Mouse (Mus musculus): ENCODE results near the gene Cyp4v3. TPM values are rescaled to one million over a fixed set of nuclear protein-coding genes. Genes with fewer than 3 reads are reported as not detected.

Cyp4v3 gene
- polyA plus RNA-seq, 1 experiment from 2014 or later: 1.2 TPM

- no peaks in the 10 kb centered on the region for H3K36me3 ChIP-seq (ENCODE audit: control insufficient read depth, insufficient read depth, low read length)
- no peak overlapping the region for H3K9ac ChIP-seq (ENCODE audit: low read depth, low read length)
- H3K4me1 ChIP-seq (ENCODE audit: control insufficient read depth, insufficient read depth, low read length): no peaks in the 10 kb centered on the region
- no peak overlapping the region for H3K4me2 ChIP-seq (replicated peaks; ENCODE audit: low read depth, low read length)
- 71% methylated on average over 4 of the region's 4 CpGs for WGBS
- no peaks in the 10 kb centered on the region for H3K9me3 ChIP-seq (ENCODE audit: control insufficient read depth, low read length)
- H3K4me3 ChIP-seq (ENCODE audit: low read length): no peak overlapping the region
- no peak overlapping the region for H3K27ac ChIP-seq (ENCODE audit: low read depth, low read length)
- no peak for ATAC-seq (ENCODE audit: low FRiP score, low TSS enrichment)
- no peaks in the 10 kb centered on the region for H3K27me3 ChIP-seq (ENCODE audit: control insufficient read depth, insufficient read depth, low read length)
Observed at GRCm38 (mm10) chr8:45267611-45268391, 65.2 kb downstream of the Cyp4v3 start.

DNA sequence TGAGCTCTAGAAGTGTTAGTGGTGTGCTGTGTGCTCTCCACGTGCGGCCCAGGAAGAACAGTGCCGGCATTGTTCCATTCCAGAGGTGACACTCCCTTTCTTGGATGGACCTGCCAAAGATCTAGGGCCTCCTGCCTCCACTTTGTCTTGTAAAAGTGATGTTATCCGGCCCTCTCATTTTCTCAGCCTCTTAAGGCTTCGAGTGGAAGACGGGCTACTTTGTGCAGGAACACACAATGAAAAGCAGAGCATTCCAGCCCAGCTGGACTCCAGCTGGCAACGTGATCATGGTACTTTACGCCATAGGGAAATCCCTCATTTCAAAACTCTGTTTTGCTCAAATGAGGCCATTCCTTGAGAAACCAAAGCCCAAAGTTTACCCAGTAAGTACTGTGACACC is 66.0 kb downstream of the Cyp4v3 start:
- ATAC-seq (ENCODE audit: low FRiP score, low TSS enrichment): no peak
- WGBS: 85% methylated on average over 8 of the region's 8 CpGs
- Histone ChIP-seq H3K9ac (ENCODE audit: low read depth, low read length) (no peak overlapping the region), H3K4me2 (replicated peaks; ENCODE audit: low read depth, low read length) (no peak overlapping the region), H3K36me3 (ENCODE audit: control insufficient read depth, insufficient read depth, low read length) (no peaks in the 10 kb centered on the region), H3K9me3 (ENCODE audit: control insufficient read depth, low read length) (no peaks in the 10 kb centered on the region), H3K4me3 (ENCODE audit: low read length) (no peak overlapping the region), H3K27ac (ENCODE audit: low read depth, low read length) (no peak overlapping the region), H3K27me3 (ENCODE audit: control insufficient read depth, insufficient read depth, low read length) (no peaks in the 10 kb centered on the region), H3K4me1 (ENCODE audit: control insufficient read depth, insufficient read depth, low read length) (no peaks in the 10 kb centered on the region)

DNA sequence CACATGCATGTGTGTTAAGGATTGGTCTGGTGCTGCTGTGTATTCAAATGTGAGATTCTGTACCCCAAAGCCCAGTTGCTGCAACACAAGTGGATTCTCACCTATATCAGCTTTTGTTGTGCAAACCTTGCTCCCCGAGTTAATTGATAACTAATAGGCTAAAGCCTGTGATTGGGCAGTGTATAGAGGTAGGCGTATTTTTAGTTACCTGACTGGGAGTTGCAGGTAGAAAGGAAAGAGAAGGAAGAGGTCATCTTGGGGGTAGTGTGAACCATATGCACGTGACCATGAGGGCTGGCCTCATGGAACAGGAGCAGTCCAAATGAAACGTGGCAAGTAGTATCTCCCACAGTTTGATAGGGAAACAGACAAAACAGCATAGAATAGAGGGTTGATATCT is 68.1 kb downstream of the Cyp4v3 start:
- ATAC-seq (ENCODE audit: low FRiP score, low TSS enrichment): no peak

DNA sequence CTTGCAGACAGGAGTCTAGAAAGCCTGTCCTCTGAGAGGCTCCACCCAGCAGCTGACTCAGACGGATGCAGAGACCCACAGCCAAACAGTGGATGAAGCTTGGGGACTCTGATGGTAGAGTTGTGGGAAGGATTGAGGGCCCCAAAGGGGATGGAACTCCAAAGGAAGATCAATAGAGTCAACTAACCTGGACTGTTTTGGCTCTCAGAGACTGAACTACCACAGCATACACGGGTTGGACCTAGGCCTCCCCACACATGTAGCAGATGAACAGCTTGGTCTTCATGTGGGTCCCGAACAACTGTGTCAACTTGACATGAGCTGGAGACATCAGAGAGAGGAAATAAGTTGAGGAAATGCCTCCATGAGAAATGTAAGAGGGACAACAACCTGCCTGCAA is 70.2 kb downstream of the Cyp4v3 start:
- no peak for ATAC-seq (ENCODE audit: low FRiP score, low TSS enrichment)

More for the DNA sequence above, 68.1 kb downstream of the Cyp4v3 start:
- H3K4me2 ChIP-seq (replicated peaks; ENCODE audit: low read depth, low read length): no peak overlapping the region
- H3K9me3 ChIP-seq (ENCODE audit: control insufficient read depth, low read length): no peaks in the 10 kb centered on the region
- H3K4me1 ChIP-seq (ENCODE audit: control insufficient read depth, insufficient read depth, low read length): no peaks in the 10 kb centered on the region
- no peak overlapping the region for H3K27ac ChIP-seq (ENCODE audit: low read depth, low read length)
- H3K36me3 ChIP-seq (ENCODE audit: control insufficient read depth, insufficient read depth, low read length): no peaks in the 10 kb centered on the region
- WGBS: 82% methylated on average over 4 of the region's 4 CpGs
- H3K27me3 ChIP-seq (ENCODE audit: control insufficient read depth, insufficient read depth, low read length): no peaks in the 10 kb centered on the region
- H3K9ac ChIP-seq (ENCODE audit: low read depth, low read length): no peak overlapping the region
- H3K4me3 ChIP-seq (ENCODE audit: low read length): no peak overlapping the region

DNA sequence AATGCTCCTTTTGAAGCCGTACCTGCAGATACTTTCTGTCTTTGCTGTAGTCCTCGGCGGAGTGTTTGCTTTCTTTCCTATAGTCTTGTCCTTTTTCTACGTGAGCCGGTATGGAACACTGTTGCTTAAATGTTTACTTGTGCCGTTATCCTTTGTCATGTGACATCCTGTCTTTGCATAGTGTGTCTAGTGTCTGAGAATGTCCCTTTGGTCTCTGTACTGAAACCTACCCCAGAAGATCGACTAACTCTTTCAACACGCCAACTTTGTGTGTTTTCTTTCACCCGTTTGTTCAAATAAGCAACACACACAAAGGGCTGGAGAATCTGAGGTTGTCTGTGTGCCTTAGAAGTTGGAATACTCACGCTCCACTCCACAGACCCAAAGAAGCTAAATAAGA is 71.1 kb downstream of the Cyp4v3 start, which contains the start of gene F11:
TSS of gene F11 (minus strand) at position 112 of the 400 bp plus-strand sequence.
- H3K9ac ChIP-seq (ENCODE audit: low read depth, low read length): no peak within 1 kb of the TSS
- no peak within 1 kb of the TSS for H3K4me2 ChIP-seq (replicated peaks; ENCODE audit: low read depth, low read length)
- no peaks in the 10 kb centered on the region for H3K27me3 ChIP-seq (ENCODE audit: control insufficient read depth, insufficient read depth, low read length)
- WGBS: 90% methylated on average over 10 of the region's 10 CpGs
- H3K27ac ChIP-seq (ENCODE audit: low read depth, low read length): no peak within 1 kb of the TSS
- H3K9me3 ChIP-seq (ENCODE audit: control insufficient read depth, low read length): no peaks in the 10 kb centered on the region
- no peak within 1 kb of the TSS for H3K4me3 ChIP-seq (ENCODE audit: low read length)
- H3K4me1 ChIP-seq (ENCODE audit: control insufficient read depth, insufficient read depth, low read length): no peaks in the 10 kb centered on the region
- no peak for ATAC-seq (ENCODE audit: low FRiP score, low TSS enrichment)
- H3K36me3 ChIP-seq (ENCODE audit: control insufficient read depth, insufficient read depth, low read length): no peaks in the 10 kb centered on the region

More for the DNA sequence above, 70.2 kb downstream of the Cyp4v3 start:
- Histone ChIP-seq H3K27ac (ENCODE audit: low read depth, low read length) (no peak overlapping the region), H3K9ac (ENCODE audit: low read depth, low read length) (no peak overlapping the region), H3K27me3 (ENCODE audit: control insufficient read depth, insufficient read depth, low read length) (no peaks in the 10 kb centered on the region), H3K4me2 (replicated peaks; ENCODE audit: low read depth, low read length) (no peak overlapping the region), H3K9me3 (ENCODE audit: control insufficient read depth, low read length) (no peaks in the 10 kb centered on the region), H3K36me3 (ENCODE audit: control insufficient read depth, insufficient read depth, low read length) (no peaks in the 10 kb centered on the region), H3K4me3 (ENCODE audit: low read length) (no peak overlapping the region), H3K4me1 (ENCODE audit: control insufficient read depth, insufficient read depth, low read length) (no peaks in the 10 kb centered on the region)
- 89% methylated on average over 3 of the region's 3 CpGs for WGBS

DNA sequence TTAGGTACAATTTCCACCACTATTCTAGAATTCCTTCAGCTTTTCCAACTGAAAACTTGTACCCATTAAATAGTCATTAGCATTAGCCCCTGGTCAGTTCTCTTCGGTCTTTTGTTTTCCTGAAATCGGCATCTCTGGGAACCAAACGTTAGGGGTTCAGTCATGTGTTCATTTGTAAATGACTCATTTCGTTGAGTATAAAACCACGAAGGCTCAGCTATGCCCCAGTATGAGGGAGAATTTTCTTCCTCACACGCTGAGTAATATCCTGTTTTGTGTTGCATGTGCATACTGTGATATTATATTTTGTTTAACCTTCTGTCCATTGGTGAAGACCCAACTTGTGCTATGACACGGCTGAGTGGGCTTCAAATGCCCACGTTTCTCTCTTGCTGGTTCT is 74.6 kb downstream of the Cyp4v3 start:
- H3K36me3 ChIP-seq (ENCODE audit: control insufficient read depth, insufficient read depth, low read length): no peaks in the 10 kb centered on the region
- WGBS: 72% methylated on average over 8 of the region's 8 CpGs
- no peaks in the 10 kb centered on the region for H3K27me3 ChIP-seq (ENCODE audit: control insufficient read depth, insufficient read depth, low read length)
- H3K4me2 ChIP-seq (replicated peaks; ENCODE audit: low read depth, low read length): no peak overlapping the region
- H3K9me3 ChIP-seq (ENCODE audit: control insufficient read depth, low read length): no peaks in the 10 kb centered on the region
- H3K9ac ChIP-seq (ENCODE audit: low read depth, low read length): no peak overlapping the region
- no peak overlapping the region for H3K4me3 ChIP-seq (ENCODE audit: low read length)
- no peak overlapping the region for H3K27ac ChIP-seq (ENCODE audit: low read depth, low read length)
- ATAC-seq (ENCODE audit: low FRiP score, low TSS enrichment): no peak
- H3K4me1 ChIP-seq (ENCODE audit: control insufficient read depth, insufficient read depth, low read length): no peaks in the 10 kb centered on the region

- Histone ChIP-seq H3K27me3 (ENCODE audit: control insufficient read depth, insufficient read depth, low read length) (no peaks in the 10 kb centered on the region), H3K9ac (ENCODE audit: low read depth, low read length) (no peak overlapping the region), H3K36me3 (ENCODE audit: control insufficient read depth, insufficient read depth, low read length) (no peaks in the 10 kb centered on the region), H3K4me3 (ENCODE audit: low read length) (no peak overlapping the region), H3K9me3 (ENCODE audit: control insufficient read depth, low read length) (no peaks in the 10 kb centered on the region), H3K4me2 (replicated peaks; ENCODE audit: low read depth, low read length) (no peak overlapping the region), H3K27ac (ENCODE audit: low read depth, low read length) (no peak overlapping the region), H3K4me1 (ENCODE audit: control insufficient read depth, insufficient read depth, low read length) (no peaks in the 10 kb centered on the region)
- WGBS: 54% methylated on average over 12 of the region's 12 CpGs
- no peak for ATAC-seq (ENCODE audit: low FRiP score, low TSS enrichment)
Observed at GRCm38 (mm10) chr8:45255040-45255439, 78.0 kb downstream of the Cyp4v3 start.

Other genes with a start within 250 kb of the Cyp4v3 start
- not detected in 2 replicates for gene F11, start 71.2 kb downstream of the Cyp4v3 start, polyA plus RNA-seq (2014; fragmentation: Nextera tagmentation; extraction: Ambion mirVana)
- gene Klkb1, start 38.4 kb downstream of the Cyp4v3 start, polyA plus RNA-seq (2014; fragmentation: Nextera tagmentation; extraction: Ambion mirVana): 0.05 TPM in 1 of 2 replicates, not detected in the other
- 0.10 TPM in 1 of 2 replicates, not detected in the other for gene Gm45753, start 24.8 kb downstream of the Cyp4v3 start, polyA plus RNA-seq (2014; fragmentation: Nextera tagmentation; extraction: Ambion mirVana)
- gene Fam149a, start 49.1 kb upstream of the Cyp4v3 start, polyA plus RNA-seq (2014; fragmentation: Nextera tagmentation; extraction: Ambion mirVana): 47.5 and 62.8 TPM in 2 replicates
- 2.1 and 3.8 TPM in 2 replicates for gene Tlr3, start 77.9 kb upstream of the Cyp4v3 start, polyA plus RNA-seq (2014; fragmentation: Nextera tagmentation; extraction: Ambion mirVana)
- gene Sorbs2, start 174.6 kb upstream of the Cyp4v3 start, polyA plus RNA-seq (2014; fragmentation: Nextera tagmentation; extraction: Ambion mirVana): 36.2 and 54.8 TPM in 2 replicates

Measured in kidney, embryonic 14.5 days (tissue).